Mouse (Mus musculus): ENCODE results near the gene Pde4b.

The Pde4b gene

DNA sequence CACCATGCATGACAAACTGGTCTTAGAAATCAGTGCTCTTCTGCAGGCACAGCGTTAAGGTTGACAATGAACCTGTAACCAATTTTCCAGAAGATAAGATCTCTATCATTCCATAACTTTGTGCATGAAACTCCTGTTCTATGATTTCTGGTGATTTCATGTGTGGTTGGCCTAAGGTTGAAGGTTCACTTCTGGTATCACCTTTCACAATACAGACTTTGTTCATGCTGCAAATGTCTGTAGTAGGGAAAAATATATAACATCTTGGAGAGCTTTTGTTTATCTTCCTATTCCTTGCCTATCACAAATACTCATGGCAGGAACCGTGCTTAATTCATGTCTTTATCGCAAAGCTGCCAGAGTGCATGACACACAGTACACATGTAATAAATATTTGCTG is 319.5 kb downstream of the Pde4b start:
- DNase-seq (ENCODE audit: low spot score): no peak

DNA sequence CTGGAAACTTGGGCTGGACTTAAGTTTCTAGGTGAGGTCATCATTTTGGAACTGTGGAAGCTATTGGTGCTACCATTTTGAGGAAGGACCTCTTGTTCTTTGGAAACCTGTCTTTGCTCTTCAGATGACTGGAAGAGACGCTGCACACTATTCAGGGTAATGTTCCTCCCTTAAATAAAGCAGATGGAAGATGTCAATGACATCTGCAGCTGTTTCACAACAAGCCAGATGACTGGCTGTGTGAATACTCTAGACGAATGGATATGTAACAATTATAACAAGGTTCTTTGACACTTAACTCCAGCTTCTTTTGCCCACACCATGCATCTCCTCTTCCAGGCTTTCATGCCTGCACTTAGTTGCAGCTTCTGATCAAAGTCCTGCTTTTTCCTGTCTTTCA is 320.8 kb downstream of the Pde4b start:
- no peak for DNase-seq (ENCODE audit: low spot score)

DNA sequence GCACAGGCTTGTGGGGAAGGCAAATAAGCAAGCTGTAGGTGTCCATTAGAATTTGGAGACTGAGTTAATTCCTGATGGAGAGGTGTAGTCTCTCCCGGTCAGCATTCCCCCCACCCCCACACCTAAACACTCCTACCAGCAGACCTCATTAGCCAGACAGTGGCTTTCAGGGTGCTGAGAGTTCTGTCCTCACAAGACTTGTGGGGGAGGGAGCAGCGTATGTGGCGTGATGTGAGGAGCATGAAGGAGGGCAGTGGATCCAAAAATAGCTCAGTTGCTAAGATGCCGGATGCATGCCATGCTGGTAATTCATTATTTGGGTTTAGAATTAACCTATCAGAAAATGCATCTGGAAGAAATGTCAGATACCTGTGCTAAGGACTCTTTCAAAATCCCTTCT is 321.6 kb downstream of the Pde4b start:
- no peak for DNase-seq (ENCODE audit: low spot score)

DNA sequence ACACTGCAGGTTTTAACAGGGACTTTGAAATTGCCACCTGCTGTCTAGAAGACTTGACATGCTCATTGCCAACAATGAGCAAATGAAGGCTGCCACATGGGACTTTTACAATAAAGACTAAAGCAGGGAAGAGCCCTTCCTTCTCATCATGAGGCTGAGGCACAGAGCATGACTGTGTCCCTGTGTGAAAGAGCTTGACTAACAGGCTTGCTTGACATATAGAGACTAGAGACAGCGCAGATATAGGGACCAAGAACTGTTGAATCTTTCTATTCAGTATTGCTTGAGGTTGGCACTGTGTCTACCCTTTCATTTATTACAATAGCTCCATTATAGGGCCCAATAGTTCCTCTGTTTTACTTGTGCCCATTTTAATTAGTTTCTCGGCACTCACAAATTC is 325.8 kb downstream of the Pde4b start:
- no peak for DNase-seq (ENCODE audit: low spot score)

DNA sequence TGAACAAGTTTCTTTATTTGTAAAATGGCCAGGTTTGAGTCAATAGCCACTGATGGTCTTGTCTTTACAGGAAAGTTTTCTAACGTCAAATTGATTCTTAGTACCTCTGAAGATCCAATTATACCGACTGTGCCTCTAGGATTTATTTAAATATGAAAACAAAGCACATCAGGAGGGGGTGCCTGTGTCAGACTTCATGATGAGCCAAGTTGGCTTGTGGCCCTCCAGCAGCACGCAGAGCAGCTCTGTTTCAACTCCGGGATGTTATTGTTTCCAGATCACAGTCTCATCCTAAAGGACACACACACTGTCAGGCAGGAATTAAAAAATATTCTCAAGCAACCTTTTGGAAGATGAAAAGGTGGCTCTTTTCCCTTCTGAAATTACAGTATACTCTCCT is 326.5 kb downstream of the Pde4b start:
- no peak for DNase-seq (ENCODE audit: low spot score)

GRCm38 (mm10) chr4:102414610-102415009 is 327.3 kb downstream of the Pde4b start:
- DNase-seq (ENCODE audit: low spot score): no peak

- no peak for DNase-seq (ENCODE audit: low spot score)
Observed at GRCm38 (mm10) chr4:102420794-102421397, 333.6 kb downstream of the Pde4b start.

DNA sequence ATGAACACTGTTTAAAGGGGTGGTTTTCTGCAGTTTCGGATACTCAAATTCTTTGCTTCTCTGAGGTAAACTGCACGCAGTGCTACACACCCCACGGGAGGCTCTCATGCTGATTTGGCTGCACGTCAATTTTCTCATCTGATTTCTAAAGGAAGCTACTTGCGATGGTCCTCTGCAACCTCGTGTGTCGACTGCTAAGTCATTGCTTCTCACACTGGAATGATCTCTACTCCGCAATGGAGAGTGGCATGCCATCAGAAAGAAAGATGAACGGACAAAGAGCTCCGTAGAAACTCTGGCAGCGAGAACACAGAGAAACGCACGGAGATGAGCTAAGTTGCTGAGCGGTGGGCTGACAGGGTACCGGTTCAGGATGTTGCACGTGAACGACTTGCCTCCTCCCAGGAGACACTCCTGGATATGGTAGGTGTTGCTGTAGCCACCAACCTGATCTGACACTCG is 334.1 kb downstream of the Pde4b start:
- DNase-seq (ENCODE audit: low spot score): no peak

DNA sequence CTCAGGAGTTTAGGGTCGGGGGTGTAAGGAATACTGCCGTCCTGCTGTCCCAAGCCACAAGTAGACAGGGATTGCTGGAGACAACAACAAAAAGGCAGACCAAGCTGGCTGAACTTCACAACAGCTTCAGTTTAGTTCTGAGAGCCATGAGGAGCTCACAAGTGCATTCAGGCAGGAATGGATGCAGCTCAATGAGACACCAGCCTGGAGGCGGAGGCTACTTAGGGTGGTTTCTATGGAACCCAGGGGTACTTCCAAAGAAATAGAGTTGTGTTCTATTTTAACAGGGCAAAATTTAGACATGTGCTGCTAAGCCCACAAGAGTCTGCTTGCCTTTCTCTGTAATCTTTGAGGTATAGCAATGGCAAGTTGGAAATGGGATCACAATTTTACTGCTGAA is 336.8 kb downstream of the Pde4b start:
- no peak for DNase-seq (ENCODE audit: low spot score)

DNA sequence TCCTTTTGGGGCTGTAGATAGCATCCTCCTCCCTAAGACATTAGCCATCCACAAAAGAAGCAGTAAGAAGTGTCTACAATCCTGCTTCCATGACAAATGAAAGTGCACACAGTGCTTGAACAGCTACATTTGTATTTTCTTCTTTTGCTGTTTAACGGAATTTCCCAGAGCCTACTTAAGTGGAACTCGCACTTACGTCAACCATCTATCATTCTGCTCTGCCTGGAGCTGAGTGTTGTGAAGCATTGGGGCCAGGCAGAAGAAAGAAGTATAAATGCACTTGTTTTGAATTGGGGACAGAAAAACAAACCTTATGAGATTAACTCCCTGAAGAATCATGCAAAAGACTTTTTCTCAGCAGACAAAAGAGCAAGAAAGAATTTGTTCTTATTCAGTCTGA is 338.1 kb downstream of the Pde4b start:
- DNase-seq (ENCODE audit: low spot score): no peak

GRCm38 (mm10) chr4:102429730-102430341 is 342.5 kb downstream of the Pde4b start:
- DNase-seq (ENCODE audit: low spot score): peak; percentile 53

- DNase-seq (ENCODE audit: low spot score): no peak
Observed at GRCm38 (mm10) chr4:102432040-102432782, 344.9 kb downstream of the Pde4b start.

DNA sequence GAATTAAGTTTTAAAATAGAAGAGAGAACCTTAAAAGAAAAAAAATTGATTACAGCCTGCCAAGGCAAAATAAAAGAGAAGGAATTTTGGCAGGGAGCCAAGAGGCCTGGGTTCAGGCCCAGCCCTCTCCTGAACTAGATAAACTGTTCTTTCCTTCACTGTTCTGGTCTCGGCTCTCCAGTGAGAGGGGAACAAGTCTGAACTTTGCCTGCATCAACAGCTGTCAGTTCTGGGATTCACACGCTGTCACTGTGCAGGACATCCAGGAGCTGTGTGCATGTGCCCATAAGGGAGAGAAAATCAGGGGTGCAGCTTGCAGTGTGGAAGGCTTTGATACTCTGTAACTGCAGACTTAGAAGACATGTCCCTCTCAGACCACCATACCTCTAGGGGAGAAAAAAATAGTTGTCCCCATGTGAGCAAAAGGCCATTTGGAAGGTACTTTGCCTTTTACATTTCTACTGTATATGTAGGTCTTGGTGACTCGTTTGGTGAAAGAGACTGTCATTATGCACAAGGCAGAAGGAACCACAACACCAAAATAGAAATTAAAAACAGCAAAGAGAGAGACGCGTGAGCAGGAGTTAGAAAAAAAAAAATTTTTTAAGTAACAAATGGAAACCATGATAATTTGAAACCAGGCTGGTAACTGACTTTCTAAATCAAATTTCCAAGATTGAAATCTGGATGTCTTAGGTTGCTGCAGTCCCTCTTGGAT is 352.2 kb downstream of the Pde4b start:
- DNase-seq (ENCODE audit: low spot score): peak; percentile 40

GRCm38 (mm10) chr4:102440119-102440481 is 352.8 kb downstream of the Pde4b start:
- peak; percentile 36 for DNase-seq (ENCODE audit: low spot score)

DNA sequence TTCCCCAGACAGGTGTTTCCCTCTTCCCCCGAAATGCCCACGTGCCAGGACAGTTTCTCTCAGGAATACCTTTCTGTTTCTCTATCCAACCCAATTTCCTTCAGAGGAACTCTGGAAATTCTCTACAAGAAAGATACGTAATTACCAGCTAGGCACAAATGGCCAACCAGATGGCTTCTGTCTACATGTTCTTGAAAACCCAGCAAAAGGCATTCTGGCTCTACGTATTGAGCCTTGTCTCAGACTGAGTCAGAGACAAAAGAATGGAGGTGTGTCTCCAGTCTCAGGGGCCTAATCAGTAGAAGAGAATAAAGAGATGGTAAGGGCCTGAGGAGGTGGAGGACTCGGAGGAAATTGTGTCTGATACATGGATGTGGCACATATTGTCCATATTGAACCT is 356.2 kb downstream of the Pde4b start:
- DNase-seq (ENCODE audit: low spot score): no peak

DNA sequence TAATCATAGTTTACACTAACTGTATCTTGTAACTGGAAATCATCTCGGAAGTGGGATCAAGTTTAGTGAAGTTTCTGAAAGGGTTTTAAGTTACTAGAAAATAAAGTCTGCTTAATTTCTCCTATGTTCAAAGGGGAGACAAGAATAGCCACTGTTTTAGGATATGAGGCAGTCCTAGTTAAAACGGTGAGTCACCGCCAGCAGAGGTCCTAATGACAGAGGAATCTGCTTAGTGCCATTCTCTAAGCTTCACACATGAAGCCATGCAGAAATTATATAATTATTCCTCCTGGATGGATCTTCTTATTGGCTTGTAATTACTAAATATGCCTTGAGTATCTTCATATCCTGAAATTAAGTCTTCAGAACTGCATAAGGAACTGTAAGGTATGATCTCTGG is 357.2 kb downstream of the Pde4b start:
- peak; percentile 40 for DNase-seq (ENCODE audit: low spot score)

DNA sequence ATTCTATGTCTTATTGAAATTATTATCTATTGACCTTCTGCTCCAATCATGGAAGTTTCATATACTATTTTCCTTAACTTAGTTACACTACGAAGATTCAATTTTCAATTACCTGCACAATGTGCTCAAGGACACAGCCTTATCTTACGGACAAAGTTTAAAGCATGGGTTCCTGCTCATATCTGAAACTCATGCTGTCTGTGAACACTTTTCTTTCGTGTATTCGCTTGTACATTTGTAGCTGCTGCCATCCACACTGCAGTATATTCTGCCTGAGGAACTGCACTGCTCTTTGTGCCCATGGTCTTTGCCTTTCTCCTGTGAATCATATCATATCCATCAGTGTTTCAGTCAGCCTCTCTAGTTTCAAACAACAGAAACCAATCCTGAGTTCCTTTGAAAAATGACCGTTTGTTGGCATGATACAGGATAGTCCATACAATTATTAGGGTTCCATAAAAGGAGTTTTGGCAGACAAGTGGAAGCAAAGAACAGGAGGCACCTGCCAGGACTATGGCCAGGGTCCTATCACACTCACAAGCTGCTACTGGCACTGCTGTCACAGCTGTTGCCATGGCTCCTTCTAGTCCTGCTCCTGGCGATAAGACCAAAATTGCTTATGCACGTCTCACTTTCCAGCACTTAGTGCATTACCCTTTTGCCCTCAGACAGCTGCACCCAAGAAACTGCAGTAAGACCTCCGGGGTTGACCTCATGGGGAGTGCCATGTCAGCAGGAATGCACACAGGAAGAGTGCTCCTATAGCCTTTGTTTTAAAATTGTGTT is 359.0 kb downstream of the Pde4b start:
- no peak for DNase-seq (ENCODE audit: low spot score)

DNA sequence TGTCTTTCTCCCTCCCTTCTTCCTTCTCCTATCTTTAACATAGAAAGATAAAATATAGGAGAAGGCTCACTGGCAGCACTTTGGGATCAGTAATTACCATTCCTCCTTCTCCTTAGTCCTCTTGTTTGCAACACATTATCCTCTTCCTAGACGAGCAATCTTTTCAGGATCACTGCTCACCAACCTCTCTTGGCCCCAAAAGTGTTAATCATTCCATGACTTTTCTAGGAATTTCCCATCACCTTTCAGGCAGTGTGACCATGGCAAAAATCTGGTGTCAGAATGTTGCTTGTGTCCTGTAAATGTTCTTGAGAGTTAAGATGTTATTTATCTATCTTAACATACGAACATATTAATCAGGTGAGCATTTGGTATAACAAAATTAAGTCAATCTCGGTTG is 369.1 kb downstream of the Pde4b start:
- no peak for DNase-seq (ENCODE audit: low spot score)

- DNase-seq (ENCODE audit: low spot score): no peak
Observed at GRCm38 (mm10) chr4:102459216-102459999, 372.1 kb downstream of the Pde4b start.

DNA sequence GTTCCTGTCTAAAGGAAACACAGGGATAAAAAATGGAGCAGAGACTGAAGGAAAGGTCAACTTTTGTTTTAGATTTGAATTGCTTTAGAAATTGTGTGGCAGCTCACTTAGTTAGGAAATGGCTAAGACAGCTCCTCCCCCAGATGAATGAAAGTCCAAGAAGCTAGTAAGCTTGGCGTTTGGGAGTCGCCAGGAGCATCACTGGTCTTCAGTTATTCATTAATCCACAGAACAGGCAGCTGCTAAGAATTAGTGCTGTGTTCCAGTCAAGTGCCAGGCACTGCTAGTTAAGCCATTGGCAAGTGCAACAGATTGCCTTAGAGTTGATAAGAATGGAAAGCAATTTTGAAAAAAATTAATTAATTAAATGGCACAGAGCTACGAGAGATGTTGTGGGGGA is 390.8 kb downstream of the Pde4b start:
- peak; percentile 15 for DNase-seq (ENCODE audit: low spot score)

GRCm38 (mm10) chr4:102478860-102479259 is 391.5 kb downstream of the Pde4b start:
- no peak for DNase-seq (ENCODE audit: low spot score)
